Mouse (Mus musculus) right cerebral cortex, postnatal 10 days (tissue): ENCODE measurements around the gene Chrna9.
"Not testable (repeated sequence)": the region's sequence is repeated elsewhere in the genome, so short reads cannot be mapped to it uniquely, and the experiment has no call there.

Experiments
- DNase-seq, 2 experiments: peaks; one replicate each; pipeline ENCODE4 v3.0.0; 2021; ENCODE audit warnings: low spot score in 2 of 2

The Chrna9 gene

GRCm38 (mm10) chr5:65956144-65957008, 21.7 kb downstream of the Chrna9 start:
- no peak for DNase-seq

- peak; percentile 55 to 76 for DNase-seq
These were observed 23.9 kb downstream of the Chrna9 start for GRCm38 (mm10) chr5:65958597-65958996.

GRCm38 (mm10) chr5:65959893-65960596, 25.3 kb downstream of the Chrna9 start:
- DNase-seq = no peak

GRCm38 (mm10) chr5:65960597-65960950, 25.9 kb downstream of the Chrna9 start:
- no peak for DNase-seq

- DNase-seq = no peak
These were observed 28.6 kb downstream of the Chrna9 start for GRCm38 (mm10) chr5:65963291-65963690.

DNA sequence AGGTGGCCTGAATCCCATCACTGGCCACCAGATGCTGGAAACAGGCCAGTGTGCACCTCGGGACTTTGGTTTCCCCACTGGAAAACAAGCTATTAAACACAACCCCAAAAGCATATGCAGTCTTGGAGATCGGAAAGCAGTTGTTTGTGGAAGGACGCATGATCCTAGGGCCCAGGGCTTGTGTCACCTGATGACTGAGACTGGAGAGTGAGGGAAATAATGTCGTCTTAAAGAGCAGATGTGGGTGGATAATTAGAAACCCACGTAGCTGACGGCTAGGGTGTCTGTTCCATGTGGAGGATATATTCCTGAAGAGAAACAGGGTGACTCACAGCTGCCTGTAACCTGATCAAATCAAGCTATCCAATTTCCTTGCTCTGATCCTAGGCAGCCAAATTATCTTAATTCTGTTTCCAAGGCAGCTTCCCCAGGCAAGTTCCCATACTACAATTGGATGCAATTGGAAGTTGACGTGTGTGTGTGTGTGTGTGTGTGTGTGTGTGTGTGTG, 31.1 kb downstream of the Chrna9 start:
- DNase-seq = no peak

DNA sequence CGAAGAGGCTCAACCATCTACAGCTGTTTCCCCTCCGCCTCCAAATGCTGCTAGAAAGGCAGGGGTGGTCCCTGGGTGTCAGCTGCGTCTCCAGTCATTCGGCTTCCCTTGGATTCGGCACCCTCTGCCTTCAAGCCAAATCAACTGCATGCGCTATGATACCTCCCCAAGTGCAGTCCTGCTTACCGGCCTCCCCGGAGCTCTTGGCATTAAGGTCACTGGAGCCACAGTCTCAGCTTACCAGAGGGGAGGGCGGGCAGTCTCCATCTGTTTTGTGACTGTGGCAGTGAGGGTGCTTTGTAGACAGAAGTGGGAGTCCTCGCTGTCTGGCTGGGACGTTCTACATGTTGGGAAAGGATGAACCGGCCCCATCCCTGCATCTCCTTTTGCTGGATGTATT, 32.4 kb downstream of the Chrna9 start:
- DNase-seq = no peak

DNA sequence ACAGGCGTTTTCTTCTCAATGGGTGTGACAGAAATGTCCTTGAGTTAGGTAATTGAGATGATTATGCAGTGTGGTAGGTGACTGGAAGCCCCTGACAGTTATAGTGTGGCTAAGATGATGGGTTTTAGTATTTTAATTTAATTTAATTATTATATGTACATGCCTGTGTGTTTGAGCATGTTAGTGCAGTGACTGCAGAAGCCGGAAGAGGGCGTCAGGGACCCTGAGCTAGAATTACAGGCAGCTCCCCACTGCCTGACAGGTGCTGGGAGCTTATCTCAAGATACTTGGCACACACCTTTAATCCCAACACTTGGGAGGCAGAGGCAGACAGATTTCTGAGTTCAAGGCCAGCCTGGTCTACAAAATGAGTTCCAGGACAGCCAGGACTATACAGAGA, 33.3 kb downstream of the Chrna9 start:
- no peak for DNase-seq

DNA sequence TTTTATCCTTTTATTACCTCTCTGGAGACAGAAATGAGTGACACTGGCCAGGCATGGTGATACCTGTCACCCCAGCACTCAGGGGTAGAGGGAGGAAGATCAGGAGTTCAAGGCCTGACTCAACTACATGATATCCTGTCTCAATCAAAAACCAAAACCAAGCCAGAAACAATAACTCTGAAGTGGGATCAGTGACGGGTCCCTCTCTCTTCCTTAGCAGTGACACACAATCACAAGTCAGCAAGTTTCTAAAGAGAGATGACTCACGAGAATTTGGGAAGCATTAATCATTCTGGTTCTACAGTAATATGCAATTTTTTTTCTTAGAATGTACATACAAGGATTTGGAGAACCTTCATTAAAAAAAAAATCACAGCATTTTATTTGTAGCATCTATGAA, 38.5 kb downstream of the Chrna9 start:
- DNase-seq = no peak

DNA sequence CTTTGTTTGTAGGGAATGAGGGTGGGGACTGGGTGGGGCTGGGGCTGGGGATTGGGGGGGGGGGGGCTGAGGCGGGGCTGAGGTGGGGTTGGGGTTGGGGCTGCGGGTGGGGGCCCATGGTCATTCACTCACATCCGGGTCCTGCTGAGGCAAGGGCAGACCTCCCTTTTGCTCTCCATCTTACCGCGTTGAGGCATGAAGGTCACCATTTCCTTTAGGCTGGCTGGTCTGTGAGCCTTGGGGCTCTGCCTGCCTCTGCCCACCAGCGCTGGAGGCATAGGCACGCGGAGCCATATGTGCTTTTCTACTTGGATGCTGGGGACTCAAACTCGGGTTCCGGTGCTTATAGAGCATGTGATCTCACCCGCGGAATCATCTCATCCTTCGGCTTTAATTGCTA, 41.0 kb downstream of the Chrna9 start:
- no peak for DNase-seq

- no peak for DNase-seq
These were observed 51.7 kb downstream of the Chrna9 start for GRCm38 (mm10) chr5:65986426-65986825.

- DNase-seq = not testable (repeated sequence)
These were observed 52.3 kb downstream of the Chrna9 start for GRCm38 (mm10) chr5:65987004-65987403.

GRCm38 (mm10) chr5:65991191-65991590, 56.5 kb downstream of the Chrna9 start:
- DNase-seq = no peak

DNA sequence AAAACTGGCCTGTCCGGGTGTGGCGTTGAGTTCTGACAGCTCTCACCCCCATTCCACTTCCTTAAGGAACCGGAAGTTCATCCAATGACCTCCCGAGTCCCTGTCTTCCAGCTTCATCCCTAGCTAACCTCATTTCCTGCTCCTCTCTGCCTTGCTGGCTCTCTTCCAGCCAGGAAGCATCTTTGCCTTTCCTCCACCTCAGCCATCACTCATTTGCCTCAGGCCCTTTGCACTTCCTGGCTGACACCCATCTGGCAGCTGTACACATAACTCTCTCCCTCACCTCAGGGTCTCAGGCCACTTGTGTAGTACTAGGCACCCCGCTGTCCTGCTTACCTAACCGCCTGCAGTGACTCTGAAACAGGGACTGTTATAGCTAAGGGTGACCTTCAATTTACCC, 59.9 kb downstream of the Chrna9 start:
- DNase-seq = peak in 1 of 2 experiments; percentile 23

DNA sequence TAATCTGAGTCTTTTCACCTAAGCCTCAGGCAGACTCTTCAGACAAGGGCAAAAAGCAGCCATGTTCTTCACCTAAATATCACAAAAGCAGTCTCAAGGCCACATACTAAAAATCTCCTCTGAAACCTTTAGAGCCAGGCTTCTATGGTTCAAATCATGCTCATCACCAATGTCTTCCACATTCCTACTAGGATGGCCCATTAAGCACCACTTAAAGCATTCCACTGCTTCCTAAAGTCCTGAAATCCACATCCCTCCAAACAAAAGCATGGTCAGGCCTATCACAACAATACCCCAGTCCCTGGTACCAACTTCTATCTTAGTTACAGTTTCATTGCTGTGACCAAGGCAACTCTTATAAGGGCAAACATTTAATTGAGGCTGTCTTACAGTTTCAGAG, 63.1 kb downstream of the Chrna9 start:
- DNase-seq = no peak

- DNase-seq = no peak
These were observed 64.4 kb downstream of the Chrna9 start for GRCm38 (mm10) chr5:65999106-65999505.

DNA sequence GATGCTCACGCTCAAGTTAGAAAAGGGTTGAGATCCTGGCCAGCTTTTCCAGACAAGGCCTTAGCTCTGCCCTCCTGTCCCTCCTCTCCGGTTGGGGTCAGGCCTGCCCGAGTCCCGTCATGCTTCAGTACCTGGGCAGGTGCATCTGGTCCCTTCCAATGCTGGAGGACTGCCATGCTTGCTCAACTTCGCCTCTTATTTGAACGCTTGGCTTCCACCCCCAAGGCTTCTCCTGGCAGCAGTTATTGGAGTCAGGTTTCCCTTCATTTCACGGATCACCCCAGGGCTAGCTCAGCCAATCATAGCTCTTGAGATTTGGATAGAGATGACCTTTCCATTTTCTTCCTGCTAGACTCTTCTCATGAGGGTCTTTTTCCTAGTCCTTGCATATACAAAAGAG, 65.4 kb downstream of the Chrna9 start:
- no peak for DNase-seq

DNA sequence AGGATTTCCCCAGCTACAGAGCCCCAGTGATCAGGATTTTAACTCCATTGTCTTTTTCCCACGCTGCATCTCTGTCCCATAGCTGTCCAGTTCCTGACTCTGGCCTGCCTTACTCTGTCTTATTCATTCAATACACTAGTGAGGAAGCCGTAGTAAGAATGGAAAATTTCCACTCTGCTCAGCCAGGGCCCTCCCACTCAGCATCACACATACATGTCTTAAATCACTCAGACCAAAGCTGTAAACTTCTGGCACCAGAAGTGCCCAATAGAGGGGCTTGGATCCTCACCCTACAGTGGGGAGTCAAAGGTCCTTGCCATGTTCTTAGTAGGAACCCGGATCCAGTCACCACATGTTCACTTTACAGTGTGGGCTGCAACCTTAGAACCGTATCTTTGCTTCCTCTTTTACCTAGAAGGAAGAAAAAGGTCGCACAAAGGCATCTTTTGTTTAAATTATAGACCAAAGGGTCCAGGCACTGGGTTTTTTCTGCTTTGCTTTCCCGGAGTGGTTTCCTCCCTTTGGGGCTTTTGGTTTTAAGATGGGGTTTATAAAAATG, 65.9 kb downstream of the Chrna9 start:
- DNase-seq = no peak

- DNase-seq = no peak
These were observed 66.5 kb downstream of the Chrna9 start for GRCm38 (mm10) chr5:66001232-66001631.

DNA sequence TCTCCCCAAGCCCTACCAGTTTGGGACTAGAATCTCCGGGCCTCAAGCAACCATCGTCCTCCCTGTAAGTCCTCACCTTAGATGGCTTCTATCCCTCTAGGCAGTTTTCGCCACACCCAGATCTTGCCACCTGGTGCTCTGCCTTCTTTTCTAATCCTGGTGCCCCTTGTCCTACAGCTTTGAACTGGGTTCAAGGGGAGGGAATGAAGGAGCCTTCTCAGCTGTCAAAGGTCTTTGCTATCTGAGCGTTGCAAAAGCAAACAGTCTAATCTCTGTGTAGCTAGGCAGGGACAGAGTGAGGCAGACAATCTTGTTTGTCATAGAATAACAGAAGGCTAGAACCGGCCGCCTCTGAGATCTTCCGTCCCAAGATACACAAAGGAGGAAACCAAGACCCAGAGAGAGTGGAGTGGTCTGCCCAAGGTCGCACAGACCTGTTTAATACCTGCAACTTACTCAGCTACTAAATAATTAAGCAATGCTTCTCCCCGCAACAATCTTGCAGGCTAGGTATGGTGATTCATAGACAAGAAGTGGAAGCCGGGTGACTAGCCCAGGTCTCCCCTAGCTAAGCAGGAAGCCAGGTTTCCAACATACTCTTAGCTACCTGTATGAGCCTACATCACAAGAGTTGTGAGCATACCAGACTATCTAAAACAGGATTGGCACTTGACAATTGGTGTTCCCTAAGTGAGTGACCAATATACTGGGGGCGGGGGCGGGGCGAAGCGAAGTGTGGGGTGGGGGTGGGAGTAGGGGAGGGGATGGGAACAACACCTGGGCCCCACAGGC, 69.6 kb downstream of the Chrna9 start, which contains the start of gene 9130230L23Rik:
TSS of gene 9130230L23Rik (minus strand) at position 152 of the 792 bp plus-strand sequence.
- no peak for DNase-seq

GRCm38 (mm10) chr5:66005041-66005678, 70.4 kb downstream of the Chrna9 start:
- DNase-seq = no peak
